Mouse (Mus musculus) left cerebral cortex, postnatal 4 days (tissue): ENCODE data around the gene Serpinf2. TPM values are rescaled to one million over a fixed set of nuclear protein-coding genes. Genes with fewer than 3 reads are reported as not detected.
A peak's percentile ranks its signal among the peaks of the same experiment; 100 is the strongest.
"Not testable (repeated sequence)": the region's sequence is repeated elsewhere in the genome, so short reads cannot be mapped to it uniquely, and the experiment has no call there.

ENCODE experiments used
- DNase-seq: peaks from one replicate; pipeline ENCODE4 v3.0.0-alpha.2; 2022
- intact Hi-C: fragments of 180-260 bp; cut with DNase I; formaldehyde crosslinking; loops from one replicate; pipeline ENCODE4 v1.15.1; 2025
- microRNA-seq: library from miRNA; unstranded; fragments of <30 nt; microRNA quantifications from one replicate; pipeline ENCODE4 v1.2.0, GENCODE M21; 2022
- total RNA-seq, 2 experiments: library from RNA; stranded (reverse); gene quantifications; 2 replicates each; pipeline ENCODE4 v1.2.3; 2021

Serpinf2 gene
- total RNA-seq, 2 experiments from 2014 or later = 0.26 TPM; not detected in 1

- intact Hi-C loops = no loop called here
- no peak for DNase-seq
Measured at GRCm38 (mm10) chr11:75403301-75404052, 35.9 kb downstream of the Serpinf2 start.

- intact Hi-C loops = no loop called here
Measured at GRCm38 (mm10) chr11:75402271-75402690, 37.1 kb downstream of the Serpinf2 start.

DNA sequence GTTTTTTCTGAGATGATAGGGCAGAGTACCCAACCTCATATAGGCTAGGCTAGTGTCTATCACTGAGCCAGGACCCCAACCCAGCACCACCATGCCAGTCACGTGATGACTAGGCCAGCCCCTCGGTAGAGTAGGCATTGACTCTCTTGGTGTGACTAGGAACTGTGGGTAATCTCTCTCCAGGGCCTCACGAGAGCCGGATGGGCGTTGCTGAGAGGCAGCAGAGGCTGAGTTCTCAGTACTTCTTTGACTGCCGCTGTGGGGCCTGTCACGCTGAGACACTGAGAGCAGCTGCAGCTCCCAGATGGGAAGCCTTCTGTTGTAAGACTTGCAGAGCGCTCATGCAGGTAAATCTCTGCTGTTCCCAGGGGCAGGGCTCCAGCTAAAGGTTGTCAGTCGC is 39.3 kb downstream of the Serpinf2 start:
- intact Hi-C loops = no loop called here
- DNase-seq = no peak

More at GRCm38 (mm10) chr11:75402271-75402690, 37.1 kb downstream of the Serpinf2 start:
- DNase-seq = peak; percentile 43

GRCm38 (mm10) chr11:75399411-75399841 is 40.0 kb downstream of the Serpinf2 start:
- intact Hi-C loops = no loop called here
- no peak for DNase-seq

- intact Hi-C loops = no loop called here
- DNase-seq = no peak
Measured at GRCm38 (mm10) chr11:75397452-75397851, 41.9 kb downstream of the Serpinf2 start.

DNA sequence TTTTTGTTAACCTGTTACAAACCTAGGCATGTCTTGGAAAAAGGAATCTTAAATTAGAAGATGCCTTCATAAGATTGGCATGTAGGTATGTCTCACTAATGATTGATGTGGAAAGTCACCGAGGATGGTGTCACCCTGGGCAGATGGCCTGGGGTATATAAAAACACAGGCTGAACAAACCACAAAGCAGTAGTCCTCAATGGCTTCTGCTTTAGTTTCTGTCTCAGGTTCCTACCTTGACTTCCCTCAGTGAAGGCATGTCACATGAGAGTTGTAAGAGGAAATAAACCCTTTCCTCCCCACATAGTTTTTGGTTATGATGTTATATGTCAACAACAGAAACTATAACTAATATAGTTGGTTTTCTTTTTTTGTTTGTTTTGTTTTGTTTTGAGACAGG is 43.8 kb downstream of the Serpinf2 start:
- intact Hi-C loops = no loop called here
- DNase-seq = no peak

DNA sequence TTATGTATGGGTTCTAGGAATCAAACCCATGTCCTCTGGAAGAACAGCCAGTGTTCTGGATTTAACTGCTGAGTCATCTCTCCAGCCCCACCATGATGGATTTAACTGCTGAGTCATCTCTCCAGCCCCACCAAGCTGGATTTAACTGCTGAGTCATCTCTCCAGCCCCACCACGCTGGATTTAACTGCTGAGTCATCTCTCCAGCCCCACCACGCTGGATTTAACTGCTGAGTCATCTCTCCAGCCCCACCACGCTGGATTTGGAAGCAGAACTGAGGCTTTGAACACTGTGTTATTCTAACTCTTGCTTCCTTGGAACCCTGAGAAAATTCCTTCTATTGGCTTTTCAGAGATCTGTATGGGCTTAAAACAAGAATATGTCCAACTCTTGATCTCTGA is 55.9 kb downstream of the Serpinf2 start:
- DNase-seq, intact Hi-C loops: not testable (repeated sequence)

Small RNA genes within 50 kb of the gene (microRNA-seq; reads per million reads assigned to microRNA genes)
- 10,790 reads per million, percentile 95 among the genes with 10 or more reads in this experiment for gene Mir22

Other genes starting within 250 kb of the Serpinf2 start
- gene Dph1, start 248.3 kb downstream of the Serpinf2 start, total RNA-seq = 10 to 100 TPM; 15.2 to 15.3 TPM
- gene Rtn4rl1, start 245.8 kb downstream of the Serpinf2 start, total RNA-seq = 10 to 100 TPM; 31.6 to 35.4 TPM
- gene Rpa1, start 91.3 kb downstream of the Serpinf2 start, total RNA-seq = 10 to 100 TPM; 43.4 to 48.8 TPM
- gene Smyd4, start 91.2 kb downstream of the Serpinf2 start, total RNA-seq = 10 to 100 TPM; 18.9 to 19.1 TPM
- gene Serpinf1, start 16.9 kb downstream of the Serpinf2 start, total RNA-seq = 10 to 100 TPM; 15.1 to 19.9 TPM
- gene Wdr81, start 15.1 kb upstream of the Serpinf2 start, total RNA-seq = 10 to 100 TPM; 17.6 to 19.1 TPM
- gene Tlcd2, start 22.1 kb upstream of the Serpinf2 start, total RNA-seq = under 1 TPM; 0.80 to 0.95 TPM
- gene Prpf8, start 47.2 kb upstream of the Serpinf2 start, total RNA-seq = 100 to 1,000 TPM; 136 to 137 TPM
- gene Rilp, start 70.5 kb upstream of the Serpinf2 start, total RNA-seq = 1 to 10 TPM; 1.8 to 1.9 TPM
- 1 to 10 TPM; 3.0 to 3.5 TPM for gene Scarf1, start 73.9 kb upstream of the Serpinf2 start, total RNA-seq
- gene Slc43a2, start 92.1 kb upstream of the Serpinf2 start, total RNA-seq = 10 to 100 TPM; 43.5 to 51.1 TPM
- 100 to 1,000 TPM; 249 to 259 TPM for gene Pitpna, start 148.5 kb upstream of the Serpinf2 start, total RNA-seq
- gene Inpp5k, start 191.4 kb upstream of the Serpinf2 start, total RNA-seq = 10 to 100 TPM; 45.5 to 47.2 TPM
- 10 to 100 TPM; 38.1 to 41.0 TPM for gene Myo1c, start 210.9 kb upstream of the Serpinf2 start, total RNA-seq
- 100 to 1,000 TPM; 118 to 119 TPM for gene Crk, start 239.7 kb upstream of the Serpinf2 start, total RNA-seq